Mouse (Mus musculus) myocyte (in vitro differentiated cells): ENCODE results near the gene Plppr2. TPM values are rescaled to one million over a fixed set of nuclear protein-coding genes. Genes with fewer than 3 reads are reported as not detected.

Experiments used
- H3K27me3 ChIP-seq: one replicate; pipeline ENCODE4 v1.6.1; 2011; ENCODE audit not compliant: control insufficient read depth, insufficient read depth, insufficient read length
- H3K36me3 ChIP-seq: one replicate; pipeline ENCODE4 v1.6.1; 2011; ENCODE audit not compliant: control insufficient read depth, insufficient read depth
- H3K4me2 ChIP-seq: one replicate; pipeline ENCODE4 v1.6.1; 2011; ENCODE audit warnings: low read depth, control low read depth
- H3K4me3 ChIP-seq: one replicate; pipeline ENCODE4 v1.5.1; 2011; ENCODE audit warnings: mild to moderate bottlenecking, control low read depth, moderate library complexity
- H3K79me2 ChIP-seq: one replicate; pipeline ENCODE4 v1.6.1; 2011; ENCODE audit not compliant: control insufficient read depth, insufficient read depth
- H3ac ChIP-seq: one replicate; pipeline ENCODE4 v1.6.1; 2011; ENCODE audit not compliant: control insufficient read depth, insufficient read length
- CEBPB ChIP-seq: IDR thresholded peaks from 2 replicates; pipeline ENCODE4 v1.6.1; 2011; ENCODE audit warnings: mild to moderate bottlenecking, moderate library complexity; ENCODE audit not compliant: poor library complexity, insufficient read depth, severe bottlenecking
- E2F4 ChIP-seq: IDR thresholded peaks from one replicate; pipeline ENCODE4 v1.6.1; 2011; ENCODE audit warnings: mild to moderate bottlenecking, control low read depth, moderate library complexity; ENCODE audit not compliant: insufficient read depth
- MAX ChIP-seq: IDR thresholded peaks from one replicate; pipeline ENCODE4 v1.6.1; 2011; ENCODE audit warnings: low read depth, mild to moderate bottlenecking, control low read depth
- MYOD1 ChIP-seq, 3 experiments: IDR thresholded peaks; one replicate each; pipeline ENCODE4 v1.6.1; 2011; ENCODE audit warnings: control low read depth in 2 of 3, low read depth in 2 of 3, mild to moderate bottlenecking in 2 of 3, moderate library complexity in 1 of 3; ENCODE audit not compliant: insufficient read length in 2 of 3, control insufficient read depth in 1 of 3
- MYOG ChIP-seq, 3 experiments: IDR thresholded peaks; one replicate each; pipeline ENCODE4 v1.6.1; 2011; ENCODE audit warnings: control low read depth in 2 of 3, low read depth in 2 of 3, mild to moderate bottlenecking in 2 of 3; ENCODE audit not compliant: insufficient read length in 2 of 3, control insufficient read depth in 1 of 3, insufficient read depth in 1 of 3
- POLR2A ChIP-seq: IDR thresholded peaks from one replicate; pipeline ENCODE4 v1.6.1; 2011; ENCODE audit warnings: low read depth, mild to moderate bottlenecking, control low read depth, moderate library complexity; ENCODE audit not compliant: insufficient read length
- POLR2AphosphoS2 ChIP-seq: IDR thresholded peaks from one replicate; pipeline ENCODE4 v1.6.1; 2011; ENCODE audit warnings: low read depth, control low read depth; ENCODE audit not compliant: insufficient read length
- REST ChIP-seq: IDR thresholded peaks from one replicate; pipeline ENCODE4 v1.6.1; 2011; ENCODE audit warnings: mild to moderate bottlenecking, control low read depth, moderate library complexity; ENCODE audit not compliant: insufficient read depth, insufficient read length
- SRF ChIP-seq: IDR thresholded peaks from one replicate; pipeline ENCODE4 v1.6.1; 2011; ENCODE audit warnings: low read depth; ENCODE audit not compliant: control insufficient read depth, insufficient read length
- TCF12 ChIP-seq: IDR thresholded peaks from one replicate; pipeline ENCODE4 v1.6.1; 2011; ENCODE audit warnings: mild to moderate bottlenecking, control low read depth; ENCODE audit not compliant: poor library complexity, insufficient read depth, severe bottlenecking
- TCF3 ChIP-seq: IDR thresholded peaks from one replicate; pipeline ENCODE4 v1.6.1; 2011; ENCODE audit warnings: low read depth, control low read depth; ENCODE audit not compliant: insufficient read length
- USF1 ChIP-seq: IDR thresholded peaks from one replicate; pipeline ENCODE4 v1.6.1; 2011; ENCODE audit warnings: low read depth, mild to moderate bottlenecking, control low read depth, moderate library complexity
- polyA plus RNA-seq: library from polyadenylated mRNA; unstranded; fragments of >200 nt; fragmentation: generic; extraction: Trizol; gene quantifications from one replicate; pipeline ENCODE4 v1.2.1, GENCODE M21; 2012; ENCODE audit warnings: missing spikeins

The Plppr2 gene
- polyA plus RNA-seq, 1 experiment, result 21.5 TPM

DNA sequence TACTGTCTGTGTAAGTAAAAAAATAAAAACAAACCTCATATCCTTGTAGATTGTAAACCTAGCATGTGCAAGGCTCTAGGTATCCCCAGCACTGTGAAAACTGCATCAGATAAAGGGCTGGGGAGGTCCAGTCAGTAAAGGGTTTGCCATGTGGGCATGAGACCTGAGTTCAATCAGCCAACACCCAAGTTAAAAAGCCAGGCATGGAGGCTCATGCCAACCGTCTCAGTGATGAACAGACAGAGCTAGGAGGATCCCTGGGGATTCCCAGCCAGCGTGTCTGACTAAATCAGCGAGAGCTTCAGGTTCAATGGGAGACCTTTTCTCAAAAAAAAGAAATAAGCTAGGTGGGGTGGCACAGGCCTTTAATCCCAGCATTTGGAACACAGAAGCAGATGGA is 11.8 kb upstream of the Plppr2 start:
- TF ChIP-seq E2F4 (no peak), CEBPB (no peak), TCF3 (no peak), MYOD1 (IDR thresholded peaks at IDR 0.05; ENCODE audit: control insufficient read depth in 1 of 3, insufficient read length in 2 of 3, low read depth in 2 of 3) (no peak), MYOG (IDR thresholded peaks at IDR 0.05; ENCODE audit: control insufficient read depth in 1 of 3, insufficient read depth in 1 of 3, insufficient read length in 2 of 3, low read depth in 2 of 3) (no peak), MAX (no peak), SRF (no peak)
- H3K27me3 ChIP-seq, result no peaks in the 10 kb centered on the region
- H3ac ChIP-seq, result no peak overlapping the region
- H3K79me2 ChIP-seq, result no peaks in the 10 kb centered on the region
- no peaks in the 10 kb centered on the region for H3K36me3 ChIP-seq
- H3K4me2 ChIP-seq, result no peak overlapping the region
- no peak overlapping the region for H3K4me3 ChIP-seq

DNA sequence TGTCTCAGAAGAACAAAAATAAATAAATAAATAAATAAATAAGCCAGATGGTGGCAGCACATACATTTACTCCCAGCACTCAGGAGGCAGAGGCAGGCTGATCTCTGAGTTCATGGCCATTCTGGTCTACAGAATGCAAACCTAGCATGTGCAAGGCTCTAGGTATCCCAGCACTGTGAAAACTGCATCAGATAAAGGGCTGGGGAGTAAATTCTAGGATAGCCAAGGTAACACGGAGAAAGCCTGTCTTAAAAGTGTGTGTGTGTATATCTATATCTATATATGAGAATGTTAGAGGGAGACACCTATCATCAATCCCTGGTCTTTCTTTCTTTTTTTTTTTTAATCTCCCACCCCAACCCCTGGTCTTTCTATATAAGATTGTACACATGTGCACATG is 11.3 kb upstream of the Plppr2 start:
- peak overlapping the region; percentile 90 for H3K4me2 ChIP-seq
- TF ChIP-seq TCF3, result no peak
- no peaks in the 10 kb centered on the region for H3K36me3 ChIP-seq
- H3K4me3 ChIP-seq, result no peak overlapping the region
- H3K27me3 ChIP-seq, result no peaks in the 10 kb centered on the region
- no peak overlapping the region for H3ac ChIP-seq
- H3K79me2 ChIP-seq, result no peaks in the 10 kb centered on the region

DNA sequence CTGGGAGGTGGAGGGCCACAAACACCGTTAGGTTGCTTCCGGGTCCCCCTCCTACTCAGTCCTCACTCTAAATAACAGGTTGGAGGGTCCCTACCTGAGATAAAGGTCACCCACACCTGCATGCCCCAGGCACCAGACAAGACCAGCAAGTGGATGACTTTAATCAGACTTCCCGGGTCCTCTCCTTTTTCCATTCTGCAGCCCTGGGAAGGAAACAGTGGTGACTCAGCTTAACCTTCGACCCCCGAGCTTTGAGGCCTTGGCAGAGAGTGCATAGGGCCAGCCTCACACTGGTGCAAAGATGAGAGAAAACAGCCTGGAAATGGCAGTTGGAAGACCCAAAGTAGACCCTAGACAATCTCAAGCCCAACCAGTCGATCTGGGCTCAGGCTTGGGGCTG is 10.7 kb upstream of the Plppr2 start:
- H3ac ChIP-seq, result no peak overlapping the region
- H3K4me3 ChIP-seq, result peak overlapping the region; percentile 30
- peak overlapping the region; percentile 90 for H3K4me2 ChIP-seq
- no peaks in the 10 kb centered on the region for H3K79me2 ChIP-seq
- no peak for TF ChIP-seq POLR2AphosphoS2
- no peak for TF ChIP-seq REST
- TF ChIP-seq CEBPB, result no peak
- no peak for TF ChIP-seq POLR2A
- TF ChIP-seq TCF12, result no peak
- TF ChIP-seq USF1, result no peak
- no peak for TF ChIP-seq MAX
- no peaks in the 10 kb centered on the region for H3K27me3 ChIP-seq
- H3K36me3 ChIP-seq, result no peaks in the 10 kb centered on the region

DNA sequence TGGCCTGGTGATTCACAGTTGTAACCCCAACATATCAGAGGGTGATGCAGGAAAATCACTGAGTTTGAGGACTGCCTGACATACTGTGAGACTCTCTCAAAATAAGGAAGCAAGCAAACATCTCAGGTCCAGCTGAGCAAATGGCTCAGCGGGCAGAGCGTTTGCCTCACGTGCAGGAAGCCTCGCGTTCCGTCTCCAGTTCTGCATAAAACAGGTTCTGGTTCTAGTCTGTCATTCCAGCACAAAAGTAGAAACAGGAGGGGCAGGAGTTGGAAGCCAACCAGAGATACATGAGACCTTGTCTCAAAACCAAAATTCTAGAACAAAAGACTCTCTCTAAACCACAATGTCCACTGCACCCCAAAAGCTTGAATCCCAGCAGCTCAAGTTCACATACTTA is 10.0 kb upstream of the Plppr2 start:
- TF ChIP-seq USF1, result no peak
- Histone ChIP-seq H3K36me3 (no peaks in the 10 kb centered on the region), H3K4me2 (peak overlapping the region; percentile 90), H3K79me2 (no peaks in the 10 kb centered on the region), H3K27me3 (no peaks in the 10 kb centered on the region), H3ac (no peak overlapping the region), H3K4me3 (peak overlapping the region; percentile 30)

DNA sequence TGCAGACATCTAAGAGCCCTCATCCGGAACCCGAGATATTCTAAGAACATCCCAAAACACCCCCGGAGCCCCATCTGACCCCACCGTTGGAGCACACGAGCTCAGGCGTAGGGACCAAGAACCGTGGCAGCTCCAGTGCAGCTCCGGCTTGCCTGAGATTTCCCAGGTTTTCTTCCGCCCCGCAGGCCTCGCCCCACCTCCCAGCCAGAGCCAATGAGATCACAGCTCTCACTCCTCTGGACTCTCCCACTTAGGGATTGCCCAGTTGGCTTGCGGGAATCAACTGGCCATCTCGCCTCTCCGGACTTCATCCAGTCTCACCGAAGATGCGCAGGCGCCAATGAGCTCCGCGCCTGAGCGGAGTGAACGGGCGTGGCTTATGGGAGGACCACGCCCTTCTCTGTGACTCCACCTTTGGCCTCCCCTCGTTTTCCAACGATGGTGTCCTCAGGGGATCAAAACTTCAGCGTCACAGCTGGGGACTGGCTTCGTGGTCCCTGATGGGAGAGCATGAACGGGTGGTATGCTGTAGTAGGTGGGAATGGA is 9.6 kb upstream of the Plppr2 start, which contains the start of the genes Ccdc159 and Tmem205:
TSS of gene Ccdc159 (plus strand) at position 264 of the 546 bp plus-strand sequence.
TSS of gene Tmem205 (minus strand) at position 349 of the 546 bp plus-strand sequence.
- H3K4me3 ChIP-seq, result peak within 1 kb of the TSS; percentile 30
- no peak within 1 kb of the TSS for H3ac ChIP-seq
- TF ChIP-seq REST (no peak), SRF (no peak), POLR2A (peak; percentile 81), POLR2AphosphoS2 (peak; percentile 89), USF1 (no peak)
- H3K4me2 ChIP-seq, result peak within 1 kb of the TSS; percentile 90
- no peaks in the 10 kb centered on the region for H3K27me3 ChIP-seq
- no peaks in the 10 kb centered on the region for H3K36me3 ChIP-seq
- no peaks in the 10 kb centered on the region for H3K79me2 ChIP-seq

DNA sequence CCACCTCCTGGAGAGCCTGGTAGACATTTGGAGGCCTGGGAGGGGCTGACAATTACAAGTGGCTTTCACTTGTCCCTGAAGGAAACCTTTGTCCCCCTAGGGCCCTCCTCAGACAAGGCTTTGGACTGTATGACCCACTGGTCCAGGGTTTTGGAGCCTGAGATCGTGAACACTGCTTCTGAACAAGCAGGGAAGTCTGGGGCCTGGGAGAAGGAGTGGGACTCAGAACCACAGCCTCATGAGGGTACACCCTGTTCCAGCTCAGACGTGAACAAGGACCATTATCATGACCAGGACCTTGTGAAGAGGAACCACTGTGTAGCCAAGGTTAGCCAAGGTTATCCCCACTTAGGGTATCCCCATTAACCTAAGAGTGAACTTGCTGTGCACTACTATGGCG is 7.6 kb upstream of the Plppr2 start:
- no peak overlapping the region for H3K4me2 ChIP-seq
- no peaks in the 10 kb centered on the region for H3K27me3 ChIP-seq
- no peak overlapping the region for H3K4me3 ChIP-seq
- no peaks in the 10 kb centered on the region for H3K36me3 ChIP-seq
- TF ChIP-seq SRF (no peak), REST (no peak), MYOG (IDR thresholded peaks at IDR 0.05; ENCODE audit: control insufficient read depth in 1 of 3, insufficient read depth in 1 of 3, insufficient read length in 2 of 3, low read depth in 2 of 3) (no peak), TCF12 (no peak), MYOD1 (IDR thresholded peaks at IDR 0.05; ENCODE audit: control insufficient read depth in 1 of 3, insufficient read length in 2 of 3, low read depth in 2 of 3) (no peak), TCF3 (no peak)
- no peaks in the 10 kb centered on the region for H3K79me2 ChIP-seq
- H3ac ChIP-seq, result no peak overlapping the region
